Mouse (Mus musculus): ENCODE measurements around the gene Supt7l. TPM values are rescaled to one million over a fixed set of nuclear protein-coding genes. Genes with fewer than 3 reads are reported as not detected.

The Supt7l gene
- polyA plus RNA-seq, 1 experiment from 2014 or later, result 18.5 TPM

DNA sequence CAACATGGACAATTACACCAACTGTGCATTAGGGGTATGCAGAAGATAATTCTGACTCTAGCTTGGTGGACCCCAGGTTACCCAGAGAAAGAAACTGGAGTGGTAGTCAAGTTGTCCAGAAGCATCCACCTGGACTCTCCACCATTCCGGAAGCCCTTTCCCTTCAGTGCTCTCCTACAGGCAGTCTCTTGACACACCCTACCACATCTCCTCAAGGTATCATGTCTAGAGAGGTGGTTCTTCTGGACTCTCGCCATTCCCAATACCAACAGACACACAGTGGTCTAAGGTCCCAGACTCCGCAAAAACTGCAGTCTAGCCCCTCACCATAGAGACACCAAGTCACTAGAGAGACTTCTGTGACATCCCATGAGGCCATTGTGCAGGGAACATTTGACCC lies 42.2 kb downstream of the Supt7l start, which contains the start of gene 4930548H24Rik:
4930548H24Rik (plus strand) TSS at position 301 of the 400 bp plus-strand sequence.
- Histone ChIP-seq H3K27ac (ENCODE audit: low read depth, low read length) (no peak within 1 kb of the TSS), H3K36me3 (ENCODE audit: control insufficient read depth, insufficient read depth, low read length) (peaks cover 7% of the 10 kb centered on the region; the same call in 1 of the 2 replicates), H3K27me3 (replicated peaks; ENCODE audit: control insufficient read depth, insufficient read depth, low read length) (no peaks in the 10 kb centered on the region), H3K9me3 (ENCODE audit: control insufficient read depth, low read length) (no peaks in the 10 kb centered on the region), H3K4me1 (replicated peaks; ENCODE audit: control insufficient read depth, insufficient read depth, low read length) (no peaks in the 10 kb centered on the region), H3K9ac (ENCODE audit: low read depth, low read length) (no peak within 1 kb of the TSS), H3K4me3 (ENCODE audit: low read depth, low read length) (no peak within 1 kb of the TSS), H3K4me2 (no peak within 1 kb of the TSS)
- no peak for ATAC-seq (replicated peaks; ENCODE audit: low FRiP score)
- WGBS, result 87% methylated on average over 3 of the region's 3 CpGs
- no peak for DNase-seq (ENCODE audit: low spot score)

DNA sequence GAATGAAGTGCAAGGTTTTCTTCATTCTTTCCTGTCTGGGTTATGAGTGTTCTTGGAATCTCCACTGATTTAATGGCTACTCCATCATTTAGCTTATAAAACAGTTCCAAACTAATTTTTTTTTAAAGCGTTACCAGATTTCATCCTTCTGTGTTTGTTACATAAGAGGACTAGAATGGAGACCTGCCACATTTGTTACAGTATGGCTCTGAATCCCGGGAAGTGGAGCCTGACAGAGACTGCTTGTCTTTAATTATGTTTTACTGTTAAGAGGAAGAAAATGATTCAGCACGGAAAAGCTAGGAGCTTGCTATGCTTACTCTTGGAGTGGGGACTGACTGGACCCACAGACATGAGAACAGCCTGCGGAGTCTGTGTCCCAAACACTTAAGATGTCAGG lies 47.1 kb downstream of the Supt7l start:
- 83% methylated on average over 4 of the region's 4 CpGs for WGBS
- Histone ChIP-seq H3K9ac (ENCODE audit: low read depth, low read length) (no peak overlapping the region), H3K27ac (ENCODE audit: low read depth, low read length) (no peak overlapping the region), H3K4me1 (replicated peaks; ENCODE audit: control insufficient read depth, insufficient read depth, low read length) (no peaks in the 10 kb centered on the region), H3K4me3 (ENCODE audit: low read depth, low read length) (no peak overlapping the region), H3K9me3 (ENCODE audit: control insufficient read depth, low read length) (no peaks in the 10 kb centered on the region), H3K27me3 (replicated peaks; ENCODE audit: control insufficient read depth, insufficient read depth, low read length) (no peaks in the 10 kb centered on the region), H3K4me2 (no peak overlapping the region), H3K36me3 (ENCODE audit: control insufficient read depth, insufficient read depth, low read length) (peaks cover 32% of the 10 kb centered on the region; the same call in 1 of the 2 replicates)
- no peak for DNase-seq (ENCODE audit: low spot score)
- ATAC-seq (replicated peaks; ENCODE audit: low FRiP score), result no peak

DNA sequence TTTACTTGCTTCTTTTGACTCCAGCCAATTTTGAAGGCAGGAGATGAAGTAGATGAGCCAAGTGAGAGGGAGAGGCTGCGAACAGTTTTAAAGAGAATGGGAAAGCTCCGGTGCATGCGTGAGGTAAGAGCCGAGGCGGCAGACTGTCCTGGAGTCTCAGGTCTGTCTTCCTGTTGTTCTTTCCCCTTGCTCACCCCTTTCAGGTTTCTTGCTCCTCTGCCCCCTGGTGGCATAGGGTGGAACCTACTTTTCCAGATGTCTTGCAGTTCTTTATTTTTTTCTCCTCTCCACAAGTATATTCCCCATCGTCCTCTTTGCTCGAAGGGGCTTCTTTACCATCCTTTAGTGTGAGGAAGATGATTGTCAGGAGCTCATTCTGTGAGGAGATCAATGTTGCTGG lies 57.3 kb downstream of the Supt7l start:
- Histone ChIP-seq H3K4me3 (ENCODE audit: low read depth, low read length) (no peak overlapping the region), H3K9ac (ENCODE audit: low read depth, low read length) (no peak overlapping the region), H3K36me3 (ENCODE audit: control insufficient read depth, insufficient read depth, low read length) (peaks cover 44% of the 10 kb centered on the region), H3K9me3 (ENCODE audit: control insufficient read depth, low read length) (no peaks in the 10 kb centered on the region), H3K4me1 (replicated peaks; ENCODE audit: control insufficient read depth, insufficient read depth, low read length) (no peaks in the 10 kb centered on the region), H3K27ac (ENCODE audit: low read depth, low read length) (no peak overlapping the region), H3K4me2 (no peak overlapping the region), H3K27me3 (replicated peaks; ENCODE audit: control insufficient read depth, insufficient read depth, low read length) (no peaks in the 10 kb centered on the region)
- 80% methylated on average over 7 of the region's 7 CpGs for WGBS
- no peak for DNase-seq (ENCODE audit: low spot score)
- no peak for ATAC-seq (replicated peaks; ENCODE audit: low FRiP score)

DNA sequence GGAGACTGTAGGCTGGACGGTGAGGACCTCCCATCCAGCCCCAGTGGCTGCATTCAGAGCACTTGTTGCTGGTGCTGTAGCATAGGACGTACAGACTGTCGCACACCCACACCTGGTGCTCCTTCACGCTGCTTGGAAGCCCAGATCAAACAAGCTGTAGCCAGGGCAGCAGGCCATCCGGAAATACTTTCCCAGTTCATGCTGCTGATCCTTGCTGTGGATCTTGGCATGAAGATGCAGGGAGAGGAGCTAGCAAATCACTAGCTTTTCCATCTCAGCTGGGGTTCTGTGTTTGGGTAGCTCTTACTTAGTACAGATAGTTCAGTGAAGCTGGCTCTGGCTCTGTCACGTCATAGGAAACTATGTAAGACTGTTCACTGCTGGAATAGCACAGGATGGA lies 57.9 kb downstream of the Supt7l start:
- DNase-seq (ENCODE audit: low spot score), result no peak

DNA sequence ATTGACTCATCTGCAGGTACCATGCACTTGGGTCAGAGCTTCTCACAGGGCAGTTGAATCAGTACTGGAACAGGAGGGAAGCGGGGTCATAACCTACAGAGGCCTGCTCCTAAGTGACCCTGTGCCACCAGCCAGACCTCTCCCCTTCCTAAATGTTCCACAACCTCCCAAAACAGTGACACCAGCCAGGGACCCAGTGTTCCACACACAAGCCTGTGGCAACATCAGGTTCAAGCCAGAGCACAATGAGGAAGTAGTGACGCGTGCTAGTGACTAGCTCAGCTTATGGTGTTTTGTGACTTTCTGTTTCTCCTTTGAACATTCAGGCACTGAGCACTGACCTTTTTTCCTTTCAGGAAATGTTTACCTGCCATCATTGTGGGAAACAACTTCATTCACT lies 59.8 kb downstream of the Supt7l start:
- Histone ChIP-seq H3K9ac (ENCODE audit: low read depth, low read length) (no peak overlapping the region), H3K36me3 (ENCODE audit: control insufficient read depth, insufficient read depth, low read length) (peaks cover 35% of the 10 kb centered on the region), H3K4me2 (no peak overlapping the region), H3K27me3 (replicated peaks; ENCODE audit: control insufficient read depth, insufficient read depth, low read length) (no peaks in the 10 kb centered on the region), H3K4me1 (replicated peaks; ENCODE audit: control insufficient read depth, insufficient read depth, low read length) (no peaks in the 10 kb centered on the region), H3K27ac (ENCODE audit: low read depth, low read length) (no peak overlapping the region), H3K4me3 (ENCODE audit: low read depth, low read length) (no peak overlapping the region), H3K9me3 (ENCODE audit: control insufficient read depth, low read length) (no peaks in the 10 kb centered on the region)
- DNase-seq (ENCODE audit: low spot score) (no peak), ATAC-seq (replicated peaks; ENCODE audit: low FRiP score) (no peak)
- WGBS, result 89% methylated on average over 3 of the region's 3 CpGs

More for the DNA sequence above, 57.9 kb downstream of the Supt7l start:
- Histone ChIP-seq H3K9me3 (ENCODE audit: control insufficient read depth, low read length) (no peaks in the 10 kb centered on the region), H3K4me2 (no peak overlapping the region), H3K27ac (ENCODE audit: low read depth, low read length) (no peak overlapping the region), H3K36me3 (ENCODE audit: control insufficient read depth, insufficient read depth, low read length) (peaks cover 43% of the 10 kb centered on the region), H3K9ac (ENCODE audit: low read depth, low read length) (no peak overlapping the region), H3K27me3 (replicated peaks; ENCODE audit: control insufficient read depth, insufficient read depth, low read length) (no peaks in the 10 kb centered on the region), H3K4me1 (replicated peaks; ENCODE audit: control insufficient read depth, insufficient read depth, low read length) (no peaks in the 10 kb centered on the region), H3K4me3 (ENCODE audit: low read depth, low read length) (no peak overlapping the region)
- no peak for ATAC-seq (replicated peaks; ENCODE audit: low FRiP score)
- WGBS, result 89% methylated on average over 6 of the region's 6 CpGs

Other genes starting within 250 kb of the Supt7l start
- 15.3 and 17.4 TPM in 2 replicates for gene Ift172, start 236.7 kb downstream of the Supt7l start, polyA plus RNA-seq (2014; fragmentation: Nextera tagmentation; extraction: Ambion mirVana)
- gene Fndc4, start 231.7 kb downstream of the Supt7l start, polyA plus RNA-seq (2014; fragmentation: Nextera tagmentation; extraction: Ambion mirVana), result 24.2 TPM in 2 replicates
- 11.3 and 12.1 TPM in 2 replicates for gene Gckr, start 230.4 kb downstream of the Supt7l start, polyA plus RNA-seq (2014; fragmentation: Nextera tagmentation; extraction: Ambion mirVana)
- gene Zfp512, start 75.4 kb downstream of the Supt7l start, polyA plus RNA-seq (2014; fragmentation: Nextera tagmentation; extraction: Ambion mirVana), result 39.7 and 40.9 TPM in 2 replicates
- gene 4930548H24Rik, start 42.1 kb downstream of the Supt7l start, polyA plus RNA-seq (2014; fragmentation: Nextera tagmentation; extraction: Ambion mirVana), result 0.14 TPM in 1 of 2 replicates, not detected in the other
- gene Gpn1, start 33.1 kb downstream of the Supt7l start, polyA plus RNA-seq (2014; fragmentation: Nextera tagmentation; extraction: Ambion mirVana), result 50.3 and 55.3 TPM in 2 replicates
- gene Slc4a1ap, start 812 bp downstream of the Supt7l start, polyA plus RNA-seq (2014; fragmentation: Nextera tagmentation; extraction: Ambion mirVana), result 25.7 and 32.9 TPM in 2 replicates
- 277 and 300 TPM in 2 replicates for gene Mrpl33, start 69.1 kb upstream of the Supt7l start, polyA plus RNA-seq (2014; fragmentation: Nextera tagmentation; extraction: Ambion mirVana)
- 24.6 and 24.8 TPM in 2 replicates for gene Rbks, start 169.8 kb upstream of the Supt7l start, polyA plus RNA-seq (2014; fragmentation: Nextera tagmentation; extraction: Ambion mirVana)
- gene Babam2, start 169.9 kb upstream of the Supt7l start, polyA plus RNA-seq (2014; fragmentation: Nextera tagmentation; extraction: Ambion mirVana), result 46.2 and 47.4 TPM in 2 replicates

Data from liver, embryonic 11.5 days (tissue).